Comparison of ENCODE assay signal across 8 mouse cellular contexts in genomic region chr13:54693558-54694347, GRCm38 (mm10). TPM values are rescaled to one million over a fixed set of nuclear protein-coding genes. Genes with fewer than 3 reads are reported as not detected.
A peak's percentile ranks its signal among the peaks of the same experiment; 100 is the strongest.
DNase-seq lines count a peak whose midpoint lies in the region; ATAC-seq lines count a peak whose summit lies in the region.

Gene Rnf44 (minus strand): TSS chr13:54693907.

- H3K4me3 ChIP-seq in hindbrain, embryonic 14.5 days (replicated peaks; ENCODE audit: low read length): peak within 1 kb of the TSS; percentile 90

- peak; percentile 99 for DNase-seq in R1 (ENCODE audit: low read depth, low spot score)
- DNase-seq in cerebellum, postnatal 25 days: peak; percentile 98 to 99
- peak; percentile 89 to 97 for DNase-seq in frontal cortex, postnatal 25 days (ENCODE audit: low spot score in 2 of 2)
- DNase-seq in hindbrain, embryonic 14.5 days (ENCODE audit: low spot score): peak; percentile 99
- peak; percentile 99 to 100 for DNase-seq in layer of hippocampus, postnatal 36 days
- DNase-seq in lung, postnatal 36 days: peak; percentile 99
- DNase-seq in retina, postnatal 1 day: peak; percentile 100
- DNase-seq in urinary bladder, adult 18-20 months (ENCODE audit: low spot score in 2 of 2): peak; percentile 94 to 99

- H3K36me3 ChIP-seq in hindbrain, embryonic 14.5 days (replicated peaks; ENCODE audit: control insufficient read depth, insufficient read depth): no peaks in the 10 kb centered on the region

- H3K4me1 ChIP-seq in hindbrain, embryonic 14.5 days (replicated peaks; ENCODE audit: control insufficient read depth, insufficient read depth, low read length): peaks cover 16% of the 10 kb centered on the region

- no peaks in the 10 kb centered on the region for H3K9me3 ChIP-seq in hindbrain, embryonic 14.5 days (ENCODE audit: control insufficient read depth, low read length)

- peak; percentile 97 for ATAC-seq in hindbrain, embryonic 14.5 days (ENCODE audit: low FRiP score)

- peak within 1 kb of the TSS; percentile 93 for H3K4me2 ChIP-seq in hindbrain, embryonic 14.5 days (replicated peaks)

- H3K27ac ChIP-seq in hindbrain, embryonic 14.5 days: peak within 1 kb of the TSS; percentile 92

- under 1% methylated on average over 83 of the region's 92 CpGs for WGBS in hindbrain, embryonic 14.5 days

- no peaks in the 10 kb centered on the region for H3K27me3 ChIP-seq in hindbrain, embryonic 14.5 days (ENCODE audit: control insufficient read depth, insufficient read depth, low read length)

- H3K9ac ChIP-seq in hindbrain, embryonic 14.5 days: peak within 1 kb of the TSS; percentile 99

RNA-seq across cellular contexts. Expression of gene Rnf44, which starts in this region (rescaled TPM):
- polyA plus RNA-seq in hindbrain, embryonic 14.5 days (2014; fragmentation: Nextera tagmentation; extraction: Ambion mirVana): 75.9 and 80.7 TPM in 2 replicates
- total RNA-seq in layer of hippocampus, postnatal 36 days (2021): 100 to 1,000 TPM; 157 to 161 TPM

Comparison
In these comparisons a context has a peak if more than half of its experiments do, and no peak if none do; other contexts are left out.
1. Peak in every context shown above with its lines: DNase-seq, ATAC-seq, H3K4me3 ChIP-seq and H3K27ac ChIP-seq.